Mouse (Mus musculus): ENCODE measurements around the gene Egfem1.
A peak's percentile ranks its signal among the peaks of the same experiment; 100 is the strongest.

Egfem1 gene

DNA sequence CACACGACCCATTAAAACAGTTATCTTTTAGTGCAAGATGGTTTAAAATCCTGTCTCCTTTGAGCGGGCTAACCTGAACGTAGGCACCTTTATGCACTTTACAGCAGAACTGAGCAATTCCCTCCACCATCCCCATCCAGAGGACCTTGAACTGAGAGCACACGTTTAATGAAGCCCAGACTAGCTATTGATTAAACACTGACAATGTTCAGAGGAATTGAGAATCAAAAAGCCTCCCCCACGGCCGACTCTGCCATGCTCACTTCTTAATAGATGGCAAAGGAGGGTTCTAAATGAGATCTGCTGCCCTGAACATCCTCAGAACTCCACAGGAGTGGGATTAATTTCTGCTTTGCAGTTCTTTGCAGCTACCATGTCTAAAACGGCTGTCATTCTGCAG is 520.3 kb downstream of the Egfem1 start:
- peak; percentile 3 to 10 for DNase-seq

- no peak for DNase-seq
These were observed 526.9 kb downstream of the Egfem1 start for GRCm38 (mm10) chr3:29608713-29609112.

GRCm38 (mm10) chr3:29609174-29609573 is 527.4 kb downstream of the Egfem1 start:
- DNase-seq = no peak

DNA sequence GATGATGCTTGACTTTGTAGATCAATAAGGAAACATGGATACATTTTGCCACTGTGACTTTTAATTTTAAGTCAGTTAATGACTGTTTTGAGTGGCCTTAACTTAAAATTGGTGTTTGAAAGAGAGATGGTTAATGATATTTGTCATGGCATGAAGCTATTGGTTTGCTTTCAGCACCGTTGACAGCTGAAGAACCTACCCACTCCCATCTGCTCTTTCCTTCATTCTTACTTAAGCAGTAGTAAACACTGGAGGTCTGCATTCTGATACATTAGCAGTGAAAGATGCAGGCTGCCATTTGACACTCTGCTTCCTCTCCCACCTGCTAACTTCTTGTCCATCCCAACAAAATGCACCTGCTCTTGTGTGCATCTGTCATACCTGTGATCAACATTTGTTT is 537.8 kb downstream of the Egfem1 start:
- DNase-seq = no peak

DNA sequence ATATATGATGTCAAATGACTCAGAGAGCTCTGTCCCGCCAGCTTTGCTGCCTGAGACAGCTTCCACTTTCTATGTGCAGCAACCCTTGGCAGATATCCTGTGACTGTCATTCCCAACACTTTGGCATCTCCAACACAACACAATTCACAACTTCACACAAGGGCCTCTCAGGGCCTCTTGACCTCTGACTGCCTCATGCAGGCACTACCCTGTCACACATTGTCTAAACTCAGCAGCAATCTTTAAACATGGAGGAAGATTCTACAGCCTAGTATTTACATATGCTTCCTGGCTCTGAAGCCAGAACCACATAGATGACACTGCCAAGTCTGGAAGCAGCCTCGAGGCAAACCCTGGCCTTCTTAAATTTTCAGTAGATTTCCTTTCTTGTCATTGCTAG is 558.0 kb downstream of the Egfem1 start:
- DNase-seq = no peak

DNA sequence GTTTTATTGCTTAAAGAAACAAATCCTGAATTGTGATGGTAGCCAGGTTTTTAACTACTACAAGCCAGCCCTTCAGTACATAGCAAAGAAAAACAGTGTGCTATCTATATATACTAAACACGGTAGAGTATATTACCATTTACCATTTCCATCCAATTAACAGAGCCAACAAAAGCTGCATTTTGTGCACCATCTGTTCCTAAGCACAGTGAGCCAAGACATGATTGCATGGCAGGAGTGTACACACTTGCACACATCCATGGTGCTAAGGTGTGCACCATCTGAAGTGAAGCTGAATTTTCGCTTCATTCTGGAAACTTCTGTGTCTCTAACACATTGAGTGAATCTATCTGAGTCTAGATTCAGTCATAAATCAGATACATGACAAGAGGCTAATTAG is 585.0 kb downstream of the Egfem1 start:
- no peak for DNase-seq

DNA sequence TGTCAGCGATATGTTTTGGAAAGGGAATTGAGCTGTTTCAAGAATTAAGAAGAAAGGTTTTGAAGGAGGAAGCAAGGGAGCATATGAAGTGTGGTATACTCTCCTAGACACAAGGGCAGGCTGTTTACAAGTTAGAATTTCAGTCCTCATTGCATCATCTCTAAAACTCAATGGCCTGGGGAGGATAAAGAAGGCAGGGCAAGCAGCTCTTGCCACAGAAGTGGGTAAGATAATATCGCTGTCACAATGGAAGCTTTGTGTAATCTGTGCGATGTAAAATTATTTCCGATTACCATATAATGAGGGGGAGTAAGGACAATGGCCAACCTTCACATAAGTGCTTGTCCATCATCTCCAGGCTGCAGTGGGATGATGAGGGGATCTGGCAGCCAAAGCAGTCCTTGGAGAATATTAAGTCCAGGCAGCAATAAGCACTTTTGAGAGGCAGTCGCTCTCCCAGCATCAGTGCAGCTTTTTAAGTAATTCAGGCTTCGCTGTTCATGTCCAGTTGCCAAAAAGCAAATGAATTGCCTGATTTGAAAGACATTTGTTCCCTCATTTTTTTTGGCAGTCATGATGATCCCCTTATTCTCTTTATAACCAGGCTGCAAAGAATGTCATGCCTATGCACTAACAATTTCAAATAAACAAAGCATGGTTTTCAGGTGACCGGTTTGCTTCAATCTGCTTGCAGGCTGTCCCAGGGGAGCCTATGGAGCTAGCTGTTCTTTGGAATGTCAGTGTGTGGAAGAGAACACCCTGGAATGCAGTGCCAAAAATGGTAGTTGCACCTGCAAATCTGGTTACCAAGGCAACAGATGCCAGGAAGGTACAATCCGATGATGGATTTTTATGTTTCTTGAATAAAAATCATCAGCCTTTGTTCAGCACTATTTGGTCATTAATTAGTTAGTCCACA is 607.8 kb downstream of the Egfem1 start:
- no peak for DNase-seq

- no peak for DNase-seq
These were observed 619.3 kb downstream of the Egfem1 start for GRCm38 (mm10) chr3:29701126-29701525.

DNA sequence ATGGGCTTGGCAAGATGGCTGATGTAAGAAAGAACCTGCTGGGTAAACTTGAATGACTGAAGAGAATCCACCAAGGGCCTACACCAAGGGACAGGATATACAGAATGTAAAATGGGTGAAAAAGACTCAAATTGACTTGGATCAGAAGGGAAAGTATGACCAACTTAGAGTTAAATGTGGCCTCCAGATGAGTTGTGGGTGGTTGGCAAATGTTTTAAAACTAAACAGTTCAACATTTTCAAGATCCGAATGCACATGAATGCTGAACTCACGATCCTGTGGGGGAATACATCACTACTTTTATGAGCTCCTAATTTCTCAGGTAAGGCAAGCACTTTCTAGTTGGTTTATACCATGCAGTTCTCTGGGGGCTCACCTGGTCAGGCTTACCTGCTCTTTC is 625.0 kb downstream of the Egfem1 start:
- no peak for DNase-seq

DNA sequence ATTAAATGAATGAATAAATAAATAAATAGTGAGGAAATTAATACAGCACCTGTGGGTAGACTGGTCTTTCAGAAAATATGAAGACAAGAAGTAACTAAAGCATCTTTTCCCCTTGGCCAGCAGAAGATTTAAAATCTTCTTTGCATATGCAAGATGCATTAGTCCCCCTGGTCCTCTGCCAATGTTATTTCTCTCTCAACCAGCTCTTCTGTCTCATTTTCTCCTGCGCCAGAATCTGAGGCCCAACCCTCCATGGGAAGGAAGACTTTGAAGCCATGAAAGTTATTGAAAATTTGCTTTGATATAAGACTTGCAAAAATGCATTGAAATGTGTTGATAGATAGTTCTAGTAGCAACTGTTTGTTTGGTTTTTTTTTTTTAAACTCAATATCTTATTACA is 625.6 kb downstream of the Egfem1 start:
- DNase-seq = no peak

DNA sequence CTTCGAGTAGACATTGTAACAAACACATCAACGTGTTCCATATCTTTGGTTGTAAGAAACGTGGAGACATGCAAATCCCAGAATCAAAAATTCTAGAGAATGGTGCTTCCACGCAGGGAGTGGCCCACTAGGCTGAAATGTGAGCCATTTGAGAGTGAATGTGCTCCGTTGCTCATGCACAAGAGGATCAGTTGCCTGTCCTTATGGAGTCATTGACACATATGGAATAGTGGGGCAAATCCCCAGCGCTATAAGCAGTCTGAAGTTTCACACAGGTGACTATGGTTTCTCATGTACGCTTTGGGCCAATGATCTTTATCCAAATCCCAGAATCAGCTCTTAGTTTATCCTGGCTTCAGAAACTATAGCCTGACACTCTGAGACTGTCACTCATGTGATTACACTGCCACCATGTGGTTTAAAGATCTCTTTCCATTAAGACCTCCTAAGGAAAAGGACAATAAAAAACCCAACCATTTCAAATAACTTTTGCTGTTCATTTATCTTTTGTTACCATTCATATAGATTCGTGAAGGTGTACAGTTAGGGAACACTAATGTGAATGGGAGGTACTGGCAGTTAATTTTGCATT is 644.6 kb downstream of the Egfem1 start:
- DNase-seq = peak in 1 of 2 experiments; percentile 1

GRCm38 (mm10) chr3:29730062-29730760 is 648.4 kb downstream of the Egfem1 start:
- DNase-seq = peak; percentile 68 to 74

DNA sequence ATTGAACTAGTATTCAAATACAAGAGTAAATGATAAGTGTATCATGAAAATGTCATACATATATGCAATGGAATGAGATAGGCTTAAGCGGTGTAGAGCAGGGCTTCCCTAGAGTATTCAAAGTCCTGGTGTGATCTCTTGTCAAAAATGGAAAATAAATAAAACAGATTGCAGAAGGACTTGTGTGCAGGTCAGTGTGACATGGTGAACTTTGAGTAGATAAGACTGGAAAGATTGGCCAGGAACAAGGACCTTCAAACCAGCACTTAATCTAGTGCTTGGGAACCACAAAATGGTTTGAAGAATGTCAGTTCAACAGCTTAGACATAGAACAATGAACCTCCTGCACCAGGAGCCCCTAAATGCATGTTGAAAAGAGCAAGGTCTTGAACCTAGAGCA is 649.7 kb downstream of the Egfem1 start:
- DNase-seq = no peak

GRCm38 (mm10) chr3:29732626-29733025 is 650.8 kb downstream of the Egfem1 start:
- DNase-seq = no peak

- DNase-seq = no peak
These were observed 652.4 kb downstream of the Egfem1 start for GRCm38 (mm10) chr3:29734251-29734650.

DNA sequence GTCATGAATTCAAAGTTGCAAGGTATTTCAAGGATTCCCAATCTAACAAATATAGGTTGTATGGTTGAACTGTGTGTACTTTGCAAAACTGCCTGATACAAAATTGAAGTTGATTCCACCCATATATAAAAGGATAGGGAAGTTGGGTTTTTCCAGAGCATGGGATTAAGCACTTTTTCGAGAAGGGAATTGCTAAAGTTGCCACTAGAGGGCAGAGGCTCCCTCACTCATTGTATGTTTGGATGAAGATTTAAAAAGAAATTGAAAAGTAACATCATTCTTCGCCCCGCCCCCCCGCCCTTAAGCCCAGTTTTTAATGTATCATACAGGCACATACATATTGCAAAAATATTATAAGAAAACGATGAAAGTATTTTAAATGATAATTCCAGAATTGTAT is 657.5 kb downstream of the Egfem1 start:
- peak; percentile 12 to 27 for DNase-seq

Data from kidney, postnatal 4 days (tissue).